Mouse (Mus musculus): ENCODE measurements around the gene Gm21789.
"Not testable (repeated sequence)": the region's sequence is repeated elsewhere in the genome, so short reads cannot be mapped to it uniquely, and the experiment has no call there.

Gene Gm21789

DNA sequence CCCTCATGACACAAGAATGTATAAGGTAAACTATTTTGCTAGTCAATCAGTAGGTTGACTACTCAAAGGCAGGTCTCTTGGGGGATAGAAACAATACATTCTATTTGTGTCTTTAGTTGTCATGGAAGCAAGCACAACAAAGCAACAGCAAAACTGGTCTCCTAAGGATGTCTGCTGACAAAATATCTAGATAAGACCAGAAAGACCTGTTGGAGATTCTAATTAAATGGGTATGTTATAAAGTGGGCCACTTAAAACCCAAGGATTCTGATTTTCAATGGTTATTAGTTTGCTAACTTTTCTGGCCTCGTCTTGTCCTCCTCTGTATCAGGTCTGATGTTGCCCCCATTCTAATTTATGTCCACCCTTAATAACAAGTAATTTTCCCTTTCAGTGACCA lies at the start of gene Gm21789:
Gene Gm21789, plus strand, starts transcription at position 301 of the 400 bp plus-strand sequence.
- not testable (repeated sequence) for DNase-seq

DNA sequence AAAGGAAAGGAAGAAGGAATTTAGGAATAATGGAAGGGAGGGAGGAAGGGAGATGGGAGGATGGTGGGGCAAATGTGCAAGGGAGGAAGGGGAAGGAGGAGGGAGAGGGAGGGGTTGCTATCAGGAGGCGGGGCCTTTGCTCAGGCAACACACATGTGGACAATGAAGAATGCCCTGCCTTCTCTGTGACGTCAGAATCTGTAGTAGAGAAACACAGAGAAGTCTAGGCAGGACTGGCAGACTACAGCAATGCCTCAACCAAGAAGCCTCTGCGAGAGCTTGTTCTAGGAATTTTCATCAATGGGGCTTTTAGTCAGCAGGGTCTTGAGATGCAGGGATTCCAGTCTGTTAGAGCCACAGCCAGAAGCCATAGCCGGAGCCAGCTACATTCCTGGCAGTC lies 47.2 kb upstream of the Gm21789 start, which contains the start of gene Btbd35f30:
Gene Btbd35f30, plus strand, starts transcription at position 301 of the 400 bp plus-strand sequence.
- DNase-seq = not testable (repeated sequence)

GRCm38 (mm10) chrX:32973597-32973996 lies 32.0 kb downstream of the Gm21789 start, which contains the start of gene Btbd35f5:
Gene Btbd35f5, plus strand, starts transcription at chrX:32973897.
- DNase-seq = not testable (repeated sequence)
